Mouse (Mus musculus) heart, postnatal 0 days (tissue): Measurements from ENCODE around the gene Ncapg2.

ENCODE experiments used
- CTCF ChIP-seq: IDR thresholded peaks from 2 replicates; pipeline ENCODE4 v1.5.1; 2016; ENCODE audit warnings: antibody characterized with exemption, control low read depth, low read depth
- EP300 ChIP-seq: IDR thresholded peaks from 2 replicates; pipeline ENCODE4 v1.6.1; 2016; ENCODE audit warnings: antibody characterized with exemption, low read depth

DNA sequence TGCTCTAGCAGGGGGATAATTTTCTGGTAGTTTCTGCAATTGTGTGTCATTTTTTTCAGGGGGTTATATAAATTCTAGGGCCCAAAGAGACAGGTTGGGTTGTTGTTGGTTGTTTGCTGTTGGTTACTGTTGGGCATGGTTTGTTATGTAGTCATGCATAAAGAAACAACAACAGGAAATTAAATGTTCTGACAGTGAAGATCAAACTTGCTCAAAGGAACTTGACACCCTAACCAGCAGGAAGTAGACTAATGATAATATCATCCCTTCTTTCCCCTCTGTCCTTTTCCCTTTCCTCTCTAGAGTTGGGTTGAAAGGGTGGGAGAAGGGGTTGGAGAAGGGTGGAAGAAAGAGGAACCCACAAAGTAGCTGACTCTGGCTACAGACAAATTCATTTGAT lies 21.2 kb upstream of the Ncapg2 start:
- TF ChIP-seq EP300 (no peak), CTCF (no peak)
